Mouse (Mus musculus): ENCODE results near the gene Lmcd1. TPM values are rescaled to one million over a fixed set of nuclear protein-coding genes. Genes with fewer than 3 reads are reported as not detected.

Lmcd1 gene
- polyA plus RNA-seq, 1 experiment: 2.4 TPM

GRCm38 (mm10) chr6:112333930-112334329 lies 60.4 kb downstream of the Lmcd1 start:
- H3K27me3 ChIP-seq (ENCODE audit: control insufficient read depth, insufficient read depth, low read length): no peaks in the 10 kb centered on the region
- H3K4me3 ChIP-seq (ENCODE audit: control insufficient read depth, insufficient read depth, low read length): no peak overlapping the region
- no peaks in the 10 kb centered on the region for H3K36me3 ChIP-seq (ENCODE audit: control insufficient read depth, insufficient read depth, low read length)
- no peaks in the 10 kb centered on the region for H3K4me1 ChIP-seq (replicated peaks; ENCODE audit: control insufficient read depth, insufficient read depth, low read length)
- whole genome bisulfite sequencing: 5% methylated on average over 5 of the region's 5 CpGs
- TF ChIP-seq CTCF (IDR thresholded peaks at IDR 0.05; ENCODE audit: borderline replicate concordance, control insufficient read depth, extremely low read depth, insufficient read depth, low read length, poor library complexity) (no peak), POLR2A (IDR thresholded peaks at IDR 0.05; ENCODE audit: control insufficient read depth, extremely low read depth, insufficient read depth, low read length, poor library complexity) (no peak)
- no peak overlapping the region for H3K27ac ChIP-seq (ENCODE audit: control insufficient read depth, insufficient read depth, low read length)
- peak; percentile 14 for DNase-seq

DNA sequence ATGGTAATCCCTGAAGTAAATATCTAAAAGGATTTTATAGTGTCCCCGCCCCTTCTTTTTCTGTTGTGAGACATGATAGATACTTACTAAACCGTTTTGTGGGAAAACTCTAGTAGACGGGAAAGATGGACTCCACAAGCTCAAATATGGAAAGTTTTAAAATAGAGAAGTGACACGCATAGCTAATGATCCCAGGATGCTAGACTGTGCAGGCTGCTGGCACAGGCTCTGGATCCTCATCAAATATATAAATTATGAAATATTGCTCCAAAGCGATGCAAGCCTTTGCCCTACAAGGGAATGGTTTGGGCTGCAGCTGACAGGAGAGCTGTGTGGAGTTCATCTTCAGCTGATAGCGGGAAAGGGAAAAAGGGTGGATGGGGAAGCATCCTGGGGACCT lies 64.1 kb downstream of the Lmcd1 start:
- no peak overlapping the region for H3K27ac ChIP-seq (ENCODE audit: control insufficient read depth, insufficient read depth, low read length)

GRCm38 (mm10) chr6:112339016-112339415 lies 65.5 kb downstream of the Lmcd1 start:
- TF ChIP-seq POLR2A (IDR thresholded peaks at IDR 0.05; ENCODE audit: control insufficient read depth, extremely low read depth, insufficient read depth, low read length, poor library complexity) (no peak), CTCF (IDR thresholded peaks at IDR 0.05; ENCODE audit: borderline replicate concordance, control insufficient read depth, extremely low read depth, insufficient read depth, low read length, poor library complexity) (no peak)
- H3K4me3 ChIP-seq (ENCODE audit: control insufficient read depth, insufficient read depth, low read length): no peak overlapping the region
- no peaks in the 10 kb centered on the region for H3K4me1 ChIP-seq (replicated peaks; ENCODE audit: control insufficient read depth, insufficient read depth, low read length)
- 93% methylated on average over 4 of the region's 4 CpGs for WGBS
- DNase-seq: no peak
- H3K27ac ChIP-seq (ENCODE audit: control insufficient read depth, insufficient read depth, low read length): no peak overlapping the region
- no peaks in the 10 kb centered on the region for H3K27me3 ChIP-seq (ENCODE audit: control insufficient read depth, insufficient read depth, low read length)
- H3K36me3 ChIP-seq (ENCODE audit: control insufficient read depth, insufficient read depth, low read length): no peaks in the 10 kb centered on the region

More for the DNA sequence above, 64.1 kb downstream of the Lmcd1 start:
- Histone ChIP-seq H3K27me3 (ENCODE audit: control insufficient read depth, insufficient read depth, low read length) (no peaks in the 10 kb centered on the region), H3K4me1 (replicated peaks; ENCODE audit: control insufficient read depth, insufficient read depth, low read length) (no peaks in the 10 kb centered on the region), H3K36me3 (ENCODE audit: control insufficient read depth, insufficient read depth, low read length) (no peaks in the 10 kb centered on the region), H3K4me3 (ENCODE audit: control insufficient read depth, insufficient read depth, low read length) (no peak overlapping the region)
- DNase-seq: no peak
- TF ChIP-seq CTCF (IDR thresholded peaks at IDR 0.05; ENCODE audit: borderline replicate concordance, control insufficient read depth, extremely low read depth, insufficient read depth, low read length, poor library complexity) (no peak), POLR2A (IDR thresholded peaks at IDR 0.05; ENCODE audit: control insufficient read depth, extremely low read depth, insufficient read depth, low read length, poor library complexity) (no peak)
- WGBS: 97% methylated on average over 6 of the region's 6 CpGs

DNA sequence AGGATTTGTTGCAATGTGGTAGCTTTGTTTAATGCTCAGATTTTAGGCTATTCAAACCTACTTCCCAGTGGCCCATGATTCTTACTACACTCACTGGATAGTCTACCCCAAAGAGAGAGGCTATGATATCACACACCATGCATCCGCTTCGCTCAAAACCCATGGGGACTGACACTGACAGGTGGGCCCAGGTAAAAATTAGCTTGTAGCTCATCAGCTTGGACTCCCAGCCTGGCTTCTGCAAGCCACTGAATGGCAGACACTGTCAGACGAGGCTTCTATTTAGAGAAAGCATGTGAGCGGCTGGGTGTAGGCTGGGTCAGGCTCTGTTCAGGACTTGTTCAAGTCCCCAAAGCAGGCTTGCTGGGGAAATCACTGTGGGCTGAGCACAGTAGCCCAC lies 76.9 kb downstream of the Lmcd1 start:
- TF ChIP-seq CTCF (IDR thresholded peaks at IDR 0.05; ENCODE audit: borderline replicate concordance, control insufficient read depth, extremely low read depth, insufficient read depth, low read length, poor library complexity): no peak
- no peak for TF ChIP-seq POLR2A (IDR thresholded peaks at IDR 0.05; ENCODE audit: control insufficient read depth, extremely low read depth, insufficient read depth, low read length, poor library complexity)
- Histone ChIP-seq H3K4me3 (ENCODE audit: control insufficient read depth, insufficient read depth, low read length) (no peak overlapping the region), H3K36me3 (ENCODE audit: control insufficient read depth, insufficient read depth, low read length) (no peaks in the 10 kb centered on the region), H3K4me1 (replicated peaks; ENCODE audit: control insufficient read depth, insufficient read depth, low read length) (no peaks in the 10 kb centered on the region), H3K27me3 (ENCODE audit: control insufficient read depth, insufficient read depth, low read length) (no peaks in the 10 kb centered on the region), H3K27ac (ENCODE audit: control insufficient read depth, insufficient read depth, low read length) (no peak overlapping the region)
- no peak for DNase-seq
- WGBS: 94% methylated on average over 4 of the region's 4 CpGs

- Histone ChIP-seq H3K27me3 (ENCODE audit: control insufficient read depth, insufficient read depth, low read length) (no peaks in the 10 kb centered on the region), H3K4me1 (replicated peaks; ENCODE audit: control insufficient read depth, insufficient read depth, low read length) (no peaks in the 10 kb centered on the region), H3K27ac (ENCODE audit: control insufficient read depth, insufficient read depth, low read length) (no peak overlapping the region), H3K36me3 (ENCODE audit: control insufficient read depth, insufficient read depth, low read length) (no peaks in the 10 kb centered on the region), H3K4me3 (ENCODE audit: control insufficient read depth, insufficient read depth, low read length) (no peak overlapping the region)
- TF ChIP-seq CTCF (IDR thresholded peaks at IDR 0.05; ENCODE audit: borderline replicate concordance, control insufficient read depth, extremely low read depth, insufficient read depth, low read length, poor library complexity): no peak
- TF ChIP-seq POLR2A (IDR thresholded peaks at IDR 0.05; ENCODE audit: control insufficient read depth, extremely low read depth, insufficient read depth, low read length, poor library complexity): no peak
- DNase-seq: no peak
- WGBS: 89% methylated on average over 1 of the region's 1 CpGs
These were observed 85.8 kb downstream of the Lmcd1 start for GRCm38 (mm10) chr6:112359341-112359740.

DNA sequence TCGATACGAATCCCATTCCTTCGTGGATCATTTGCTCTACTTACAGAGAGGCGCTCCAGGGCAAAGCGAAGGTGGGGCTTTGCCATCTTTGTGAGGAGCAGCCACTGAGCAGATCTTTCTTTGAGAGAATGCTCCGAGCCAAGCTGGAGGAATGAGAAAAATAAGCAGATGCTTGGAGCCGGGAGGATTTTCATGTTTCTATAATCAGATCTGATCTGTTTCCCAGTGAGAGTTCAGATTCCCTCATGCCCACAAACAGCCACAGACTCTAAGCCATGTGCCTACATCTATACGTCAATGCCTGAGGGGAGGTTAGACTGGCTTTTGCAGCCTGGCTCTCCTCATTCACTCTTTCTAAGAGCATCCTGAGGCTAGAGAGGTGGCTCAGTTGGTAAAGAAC lies 87.1 kb downstream of the Lmcd1 start:
- TF ChIP-seq CTCF (IDR thresholded peaks at IDR 0.05; ENCODE audit: borderline replicate concordance, control insufficient read depth, extremely low read depth, insufficient read depth, low read length, poor library complexity) (no peak), POLR2A (IDR thresholded peaks at IDR 0.05; ENCODE audit: control insufficient read depth, extremely low read depth, insufficient read depth, low read length, poor library complexity) (no peak)
- H3K27ac ChIP-seq (ENCODE audit: control insufficient read depth, insufficient read depth, low read length): no peak overlapping the region
- 94% methylated on average over 8 of the region's 8 CpGs for WGBS
- no peak overlapping the region for H3K4me3 ChIP-seq (ENCODE audit: control insufficient read depth, insufficient read depth, low read length)
- no peak for DNase-seq
- no peaks in the 10 kb centered on the region for H3K27me3 ChIP-seq (ENCODE audit: control insufficient read depth, insufficient read depth, low read length)
- no peaks in the 10 kb centered on the region for H3K36me3 ChIP-seq (ENCODE audit: control insufficient read depth, insufficient read depth, low read length)
- no peaks in the 10 kb centered on the region for H3K4me1 ChIP-seq (replicated peaks; ENCODE audit: control insufficient read depth, insufficient read depth, low read length)

DNA sequence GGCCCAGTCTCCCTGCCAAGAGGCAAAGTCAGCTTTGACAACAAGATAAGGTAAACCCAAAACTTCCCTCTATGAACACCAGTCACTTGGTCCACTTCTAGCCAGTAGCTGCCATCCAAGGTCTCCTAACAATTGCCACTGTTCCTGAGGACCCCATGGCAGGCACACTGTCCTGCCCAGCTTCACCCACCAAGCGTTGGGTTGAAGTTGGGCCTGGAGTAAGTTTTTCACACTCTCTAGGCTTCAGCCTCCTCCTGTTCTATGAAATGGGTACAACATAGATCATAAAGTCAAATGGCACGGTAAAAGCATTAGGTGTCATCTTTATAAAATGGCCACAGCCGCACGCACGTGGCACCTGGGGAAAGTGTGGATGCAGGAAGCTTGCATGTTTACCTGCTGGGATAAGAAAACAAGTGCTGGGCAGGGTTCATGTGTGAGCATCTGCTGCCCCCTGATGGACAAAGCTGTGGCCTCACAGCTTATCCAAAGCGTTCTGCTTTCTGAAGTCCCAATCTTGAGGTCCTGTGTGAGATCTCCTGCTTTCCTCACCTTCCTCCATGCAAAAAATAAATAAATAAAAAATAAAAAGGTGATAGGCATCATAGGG lies 88.9 kb downstream of the Lmcd1 start:
- Histone ChIP-seq H3K36me3 (ENCODE audit: control insufficient read depth, insufficient read depth, low read length) (no peaks in the 10 kb centered on the region), H3K27me3 (ENCODE audit: control insufficient read depth, insufficient read depth, low read length) (no peaks in the 10 kb centered on the region), H3K4me3 (ENCODE audit: control insufficient read depth, insufficient read depth, low read length) (no peak overlapping the region), H3K27ac (ENCODE audit: control insufficient read depth, insufficient read depth, low read length) (no peak overlapping the region), H3K4me1 (replicated peaks; ENCODE audit: control insufficient read depth, insufficient read depth, low read length) (no peaks in the 10 kb centered on the region)
- peak; percentile 43 for DNase-seq
- 29% methylated on average over 6 of the region's 6 CpGs for WGBS
- no peak for TF ChIP-seq POLR2A (IDR thresholded peaks at IDR 0.05; ENCODE audit: control insufficient read depth, extremely low read depth, insufficient read depth, low read length, poor library complexity)
- no peak for TF ChIP-seq CTCF (IDR thresholded peaks at IDR 0.05; ENCODE audit: borderline replicate concordance, control insufficient read depth, extremely low read depth, insufficient read depth, low read length, poor library complexity)

Measured in thymus, adult 2 months (tissue).